Mouse (Mus musculus) liver, postnatal 0 days (tissue): ENCODE results near the gene Sorbs1. TPM values are rescaled to one million over a fixed set of nuclear protein-coding genes. Genes with fewer than 3 reads are reported as not detected.

ENCODE experiments used
- ATAC-seq: fragments of 200-750 bp; cut with Nextera tagmentation; 2 replicates; pipeline ENCODE4 v1.8.0; 2017; ENCODE audit warnings: mild to moderate bottlenecking, moderate library complexity
- DNase-seq: peaks from one replicate; pipeline ENCODE4 v3.0.0-alpha.2; 2016
- H3K27ac ChIP-seq: fragments of 300-500 bp; sonication (generic); 2 replicates; pipeline ENCODE4 v1.5.1; 2014; ENCODE audit warnings: antibody characterized with exemption, moderate library complexity, mild to moderate bottlenecking, low read depth
- H3K27me3 ChIP-seq: fragments of 300-500 bp; sonication (generic); 2 replicates; pipeline ENCODE4 v1.6.1; 2014; ENCODE audit warnings: low read length, control low read depth, mixed read lengths; ENCODE audit not compliant: insufficient read depth
- H3K36me3 ChIP-seq: fragments of 300-500 bp; sonication (generic); replicated peaks from 2 replicates; pipeline ENCODE4 v1.6.1; 2014; ENCODE audit warnings: mild to moderate bottlenecking, control low read depth, low read length, moderate library complexity, mixed read lengths; ENCODE audit not compliant: insufficient read depth
- H3K4me1 ChIP-seq: fragments of 300-500 bp; sonication (generic); 2 replicates; pipeline ENCODE4 v1.6.1; 2014; ENCODE audit warnings: antibody characterized with exemption, mild to moderate bottlenecking, control low read depth; ENCODE audit not compliant: insufficient read depth
- H3K4me2 ChIP-seq: fragments of 300-500 bp; sonication (generic); 2 replicates; pipeline ENCODE4 v1.6.1; 2014; ENCODE audit warnings: low read depth, mild to moderate bottlenecking, low read length, moderate library complexity, mixed read lengths
- H3K4me3 ChIP-seq: fragments of 300-500 bp; sonication (generic); 2 replicates; pipeline ENCODE4 v1.5.1; 2014; ENCODE audit warnings: low read depth, low read length
- H3K9ac ChIP-seq: fragments of 300-500 bp; sonication (generic); replicated peaks from 2 replicates; pipeline ENCODE4 v1.6.1; 2014; ENCODE audit warnings: mild to moderate bottlenecking, moderate library complexity
- H3K9me3 ChIP-seq: fragments of 300-500 bp; sonication (generic); 2 replicates; pipeline ENCODE4 v1.6.1; 2016; ENCODE audit warnings: mild to moderate bottlenecking, control low read depth, low read length, mixed read lengths
- CTCF ChIP-seq: sonication (generic); IDR thresholded peaks from 2 replicates; pipeline ENCODE4 v1.5.1; 2016; ENCODE audit warnings: antibody characterized with exemption, low read depth
- EP300 ChIP-seq: IDR thresholded peaks from 2 replicates; pipeline ENCODE4 v1.6.1; 2016; ENCODE audit warnings: antibody characterized with exemption, low read depth, mild to moderate bottlenecking
- WGBS: fragments of 180-500 bp; shearing (Covaris S2); extraction: QIAGEN DNeasy Blood & Tissue Kit; methylation state at CpG from one replicate; pipeline ENCODE4 v1.1.7; 2014; ENCODE audit not compliant: insufficient replicate concordance; 5-methylcytosine and 5-hydroxymethylcytosine counted together
- polyA plus RNA-seq: library from polyadenylated mRNA; unstranded; fragments of >200 nt; fragmentation: Nextera tagmentation; extraction: Ambion mirVana; gene quantifications from 2 replicates; pipeline ENCODE4 v1.2.1, GENCODE M21; 2015

Sorbs1 gene
- polyA plus RNA-seq, 1 experiment from 2014 or later: 30.4 TPM

DNA sequence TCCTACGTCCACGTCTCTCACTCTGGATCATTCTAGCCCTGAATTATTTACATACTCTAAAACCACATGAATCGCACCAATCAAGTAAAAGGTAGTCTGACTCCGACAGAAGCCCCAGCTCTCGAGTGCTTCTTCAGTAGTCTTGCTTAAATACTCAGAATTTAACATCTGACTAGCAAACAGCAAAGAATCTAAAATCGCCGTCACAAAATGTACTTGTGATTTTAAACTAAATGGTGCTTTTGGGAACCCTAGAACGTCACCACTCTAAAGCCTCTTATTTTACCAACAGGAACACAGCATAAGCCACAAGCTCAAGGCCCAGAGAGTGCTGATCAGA is 2.5 kb downstream of the Sorbs1 start:
- 77% methylated on average over 8 of the region's 8 CpGs for WGBS

GRCm38 (mm10) chr19:40510387-40511099 is 3.0 kb downstream of the Sorbs1 start:
- H3K27me3 ChIP-seq: no peaks in the 10 kb centered on the region

More for the DNA sequence above, 2.5 kb downstream of the Sorbs1 start:
- peaks cover 19% of the 10 kb centered on the region for H3K4me1 ChIP-seq
- no peak overlapping the region for H3K4me3 ChIP-seq
- no peak overlapping the region for H3K9ac ChIP-seq
- no peaks in the 10 kb centered on the region for H3K9me3 ChIP-seq
- H3K27ac ChIP-seq: no peak overlapping the region
- H3K4me2 ChIP-seq: no peak overlapping the region
- no peaks in the 10 kb centered on the region for H3K27me3 ChIP-seq
- ATAC-seq (no peak), DNase-seq (no peak)
- no peaks in the 10 kb centered on the region for H3K36me3 ChIP-seq
- TF ChIP-seq CTCF (no peak), EP300 (no peak)

DNA sequence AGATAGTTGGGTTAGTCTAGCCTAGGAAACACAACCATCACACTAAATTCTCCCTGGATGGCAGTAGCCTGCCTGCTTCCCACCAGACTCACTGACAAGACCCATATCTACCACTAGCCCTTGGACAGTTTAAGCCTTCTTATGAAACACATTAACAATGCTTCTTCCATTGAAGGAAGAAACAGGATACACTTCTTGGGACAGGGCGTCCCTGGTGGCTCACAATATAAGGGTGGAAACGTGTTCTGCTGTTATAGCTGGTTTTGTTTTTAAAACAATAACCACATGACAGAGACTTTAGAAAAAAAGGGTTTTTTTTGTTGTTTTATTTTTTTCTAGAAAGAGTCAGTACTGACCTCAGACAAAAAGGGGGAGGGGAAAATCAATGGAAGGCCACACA is 4.3 kb downstream of the Sorbs1 start:
- Histone ChIP-seq H3K4me1 (peaks cover 19% of the 10 kb centered on the region), H3K36me3 (no peaks in the 10 kb centered on the region), H3K9ac (no peak overlapping the region), H3K27ac (no peak overlapping the region), H3K27me3 (no peaks in the 10 kb centered on the region), H3K4me2 (no peak overlapping the region), H3K4me3 (no peak overlapping the region), H3K9me3 (no peaks in the 10 kb centered on the region)
- TF ChIP-seq EP300 (no peak), CTCF (0 out of 2 replicates have a peak, but pooled peaks have one; percentile 18)
- no peak for DNase-seq
- ATAC-seq: no peak
- 81% methylated on average over 2 of the region's 2 CpGs for WGBS

More at GRCm38 (mm10) chr19:40510387-40511099, 3.0 kb downstream of the Sorbs1 start:
- H3K9me3 ChIP-seq: no peaks in the 10 kb centered on the region
- H3K4me2 ChIP-seq: no peak overlapping the region; the same call in 1 of the 2 replicates
- no peak overlapping the region for H3K27ac ChIP-seq
- H3K9ac ChIP-seq: no peak overlapping the region
- DNase-seq (no peak), ATAC-seq (no peak)
- no peak for TF ChIP-seq EP300
- WGBS: 82% methylated on average over 13 of the region's 13 CpGs
- no peak overlapping the region for H3K4me3 ChIP-seq
- peaks cover 19% of the 10 kb centered on the region for H3K4me1 ChIP-seq
- H3K36me3 ChIP-seq: no peaks in the 10 kb centered on the region

- WGBS: 37% methylated on average over 2 of the region's 2 CpGs
- TF ChIP-seq CTCF (no peak), EP300 (no peak)
- Histone ChIP-seq H3K4me1 (peaks cover 19% of the 10 kb centered on the region), H3K9me3 (no peaks in the 10 kb centered on the region), H3K36me3 (no peaks in the 10 kb centered on the region), H3K4me3 (no peak overlapping the region), H3K4me2 (no peak overlapping the region), H3K27ac (no peak overlapping the region), H3K27me3 (no peaks in the 10 kb centered on the region), H3K9ac (no peak overlapping the region)
- DNase-seq (no peak), ATAC-seq (no peak)
Observed at GRCm38 (mm10) chr19:40508851-40509250, 4.7 kb downstream of the Sorbs1 start.

DNA sequence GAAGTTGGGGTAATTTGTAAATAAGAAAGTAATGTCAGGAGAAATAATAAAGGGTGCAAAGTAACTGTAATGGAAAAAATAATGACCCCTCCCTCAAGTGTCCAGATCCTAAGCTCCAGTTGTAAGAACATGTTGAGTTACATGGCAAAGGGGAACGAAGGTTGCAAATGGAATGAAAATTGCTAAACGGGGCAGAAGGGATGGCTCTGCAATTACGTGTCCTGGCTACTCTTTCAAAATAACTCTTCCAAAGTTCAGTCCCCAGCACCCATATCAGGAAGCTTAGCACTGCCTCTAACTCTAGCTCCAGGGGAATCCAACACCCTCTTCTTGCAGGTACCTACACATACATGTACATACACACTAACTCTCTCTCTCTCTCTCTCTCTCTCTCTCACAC is 6.6 kb downstream of the Sorbs1 start:
- H3K9me3 ChIP-seq: no peaks in the 10 kb centered on the region
- no peak overlapping the region for H3K9ac ChIP-seq
- DNase-seq: no peak
- H3K4me3 ChIP-seq: no peak overlapping the region
- no peaks in the 10 kb centered on the region for H3K27me3 ChIP-seq
- no peak overlapping the region for H3K27ac ChIP-seq
- peak; percentile 66 for ATAC-seq
- TF ChIP-seq EP300 (0 out of 2 replicates have a peak, but pooled peaks have one; percentile 15), CTCF (no peak)
- WGBS: 57% methylated on average over 3 of the region's 3 CpGs
- H3K36me3 ChIP-seq: no peaks in the 10 kb centered on the region
- peaks cover 16% of the 10 kb centered on the region for H3K4me1 ChIP-seq
- H3K4me2 ChIP-seq: no peak overlapping the region

DNA sequence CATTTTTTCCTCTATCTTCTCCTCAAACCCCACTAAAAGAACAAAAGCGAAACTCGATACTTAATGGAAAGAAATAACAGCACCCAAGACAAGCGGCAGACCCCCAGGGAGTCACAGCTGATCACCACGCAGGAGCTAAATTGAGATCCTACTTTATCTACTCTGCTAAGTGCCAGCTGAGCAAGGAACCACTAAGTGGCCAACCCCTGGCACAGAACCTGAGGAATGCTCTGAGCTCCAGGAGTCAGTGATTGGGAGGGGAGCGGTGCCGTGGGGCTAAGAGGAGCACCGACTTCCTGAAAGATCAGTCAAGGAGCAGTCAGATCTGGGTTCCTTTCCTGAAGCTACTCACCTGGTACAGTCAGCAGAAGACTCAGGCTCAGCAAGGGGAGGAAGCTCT is 9.2 kb downstream of the Sorbs1 start:
- ATAC-seq (no peak), DNase-seq (no peak)
- Histone ChIP-seq H3K36me3 (no peaks in the 10 kb centered on the region), H3K4me3 (no peak overlapping the region), H3K4me2 (no peak overlapping the region), H3K4me1 (peaks cover 23% of the 10 kb centered on the region), H3K27ac (no peak overlapping the region), H3K9me3 (no peaks in the 10 kb centered on the region), H3K9ac (no peak overlapping the region), H3K27me3 (no peaks in the 10 kb centered on the region)
- TF ChIP-seq CTCF (no peak), EP300 (no peak)
- 81% methylated on average over 7 of the region's 7 CpGs for WGBS
